Mouse (Mus musculus) neural tube, embryonic 13.5 days (tissue): ENCODE data around the gene Thap2. TPM values are rescaled to one million over a fixed set of nuclear protein-coding genes. Genes with fewer than 3 reads are reported as not detected.

Source experiments
- ATAC-seq: fragments of 200-750 bp; cut with Nextera tagmentation; 2 replicates; pipeline ENCODE4 v1.8.0; 2017; ENCODE audit warnings: low read depth, mild to moderate bottlenecking, moderate TSS enrichment, moderate library complexity
- H3K27ac ChIP-seq: fragments of 300-500 bp; sonication (generic); replicated peaks from 2 replicates; pipeline ENCODE4 v1.5.1; 2015; ENCODE audit warnings: moderate library complexity, mild to moderate bottlenecking, inconsistent platforms
- H3K27me3 ChIP-seq: fragments of 300-500 bp; sonication (generic); 2 replicates; pipeline ENCODE4 v1.6.1; 2015; ENCODE audit warnings: mild to moderate bottlenecking, inconsistent platforms
- H3K36me3 ChIP-seq: fragments of 300-500 bp; sonication (generic); 2 replicates; pipeline ENCODE4 v1.6.1; 2015; ENCODE audit warnings: mild to moderate bottlenecking, inconsistent platforms
- H3K4me1 ChIP-seq: fragments of 300-500 bp; sonication (generic); replicated peaks from 2 replicates; pipeline ENCODE4 v1.6.1; 2015; ENCODE audit warnings: inconsistent platforms
- H3K4me2 ChIP-seq: fragments of 300-500 bp; sonication (generic); 2 replicates; pipeline ENCODE4 v1.6.1; 2015; ENCODE audit warnings: inconsistent platforms, mild to moderate bottlenecking, moderate library complexity
- H3K4me3 ChIP-seq: fragments of 300-500 bp; sonication (generic); 2 replicates; pipeline ENCODE4 v1.5.1; 2015; ENCODE audit warnings: mild to moderate bottlenecking, inconsistent platforms
- H3K9ac ChIP-seq: fragments of 300-500 bp; sonication (generic); 2 replicates; pipeline ENCODE4 v1.6.1; 2015; ENCODE audit warnings: moderate library complexity, mild to moderate bottlenecking, inconsistent platforms
- H3K9me3 ChIP-seq: fragments of 300-500 bp; sonication (generic); 2 replicates; pipeline ENCODE4 v1.6.1; 2016; ENCODE audit warnings: inconsistent platforms
- WGBS: fragments of 180-500 bp; shearing (Covaris S2); methylation state at CpG from one replicate; pipeline ENCODE4 v1.1.7; 2015; 5-methylcytosine and 5-hydroxymethylcytosine counted together
- polyA plus RNA-seq: library from polyadenylated mRNA; unstranded; fragments of >200 nt; fragmentation: Nextera tagmentation; extraction: Ambion mirVana; gene quantifications from 2 replicates; pipeline ENCODE4 v1.2.1, GENCODE M21; 2015

Gene Thap2
- polyA plus RNA-seq, 1 experiment from 2014 or later = 25.6 TPM

DNA sequence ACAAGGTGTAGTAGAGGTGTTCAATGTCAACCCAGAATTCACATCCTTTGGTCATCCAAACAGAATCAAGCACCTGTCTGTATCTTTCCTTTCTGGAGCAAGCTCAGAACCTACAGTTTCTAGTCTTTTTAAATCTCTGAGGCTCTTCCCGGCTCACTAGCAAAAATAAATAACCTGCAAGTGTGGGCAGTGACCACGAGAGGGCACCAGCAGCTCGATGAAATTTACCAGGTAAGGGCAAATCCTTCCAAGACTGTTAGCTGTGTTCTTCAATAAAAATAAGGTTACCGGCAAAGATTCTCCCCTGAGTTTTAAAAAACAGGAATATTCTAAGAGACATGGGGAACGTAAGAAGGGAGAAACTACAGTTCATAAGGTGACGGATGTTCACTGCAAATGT lies 60.9 kb downstream of the Thap2 start:
- no peak overlapping the region for H3K9ac ChIP-seq
- H3K4me1 ChIP-seq = 0 out of 2 replicates have a peak, but pooled peaks cover 4% of the 10 kb centered on the region
- H3K4me3 ChIP-seq = no peak overlapping the region
- no peaks in the 10 kb centered on the region for H3K9me3 ChIP-seq
- H3K27me3 ChIP-seq = no peaks in the 10 kb centered on the region
- H3K4me2 ChIP-seq = no peak overlapping the region
- WGBS = 9% methylated on average over 6 of the region's 6 CpGs
- no peak overlapping the region for H3K27ac ChIP-seq
- H3K36me3 ChIP-seq = no peaks in the 10 kb centered on the region
- ATAC-seq = no peak

- Histone ChIP-seq H3K36me3 (no peaks in the 10 kb centered on the region), H3K27me3 (no peaks in the 10 kb centered on the region), H3K27ac (no peak overlapping the region), H3K4me3 (no peak overlapping the region), H3K9ac (no peak overlapping the region), H3K4me2 (no peak overlapping the region), H3K4me1 (peaks cover 5% of the 10 kb centered on the region; the same call in 1 of the 2 replicates), H3K9me3 (no peaks in the 10 kb centered on the region)
- no peak for ATAC-seq
- WGBS = 79% methylated on average over 5 of the region's 5 CpGs
Measured at GRCm38 (mm10) chr10:115321317-115322035, 62.8 kb downstream of the Thap2 start.

Other genes starting within 250 kb of the Thap2 start
- gene Tph2, start 199.4 kb downstream of the Thap2 start, polyA plus RNA-seq = 0.25 and 0.60 TPM in 2 replicates
- 27.3 and 30.2 TPM in 2 replicates for gene Tbc1d15, start 133.0 kb downstream of the Thap2 start, polyA plus RNA-seq
- 9.0 and 9.3 TPM in 2 replicates for gene Rab21, start 68.8 kb downstream of the Thap2 start, polyA plus RNA-seq
- 34.8 and 40.5 TPM in 2 replicates for gene Tmem19, start 21.9 kb downstream of the Thap2 start, polyA plus RNA-seq
- gene Zfc3h1, start 516 bp upstream of the Thap2 start, polyA plus RNA-seq = 17.3 and 17.7 TPM in 2 replicates
- 0.61 and 0.66 TPM in 2 replicates for gene A930009A15Rik, start 185.5 kb upstream of the Thap2 start, polyA plus RNA-seq
- 3.4 and 4.1 TPM in 2 replicates for gene Lgr5, start 203.3 kb upstream of the Thap2 start, polyA plus RNA-seq